Mouse (Mus musculus): ENCODE data around the gene Rnf17. TPM values are rescaled to one million over a fixed set of nuclear protein-coding genes. Genes with fewer than 3 reads are reported as not detected.

Rnf17 gene
- polyA plus RNA-seq, 1 experiment: 0.03 TPM

GRCm38 (mm10) chr14:56567476-56567875 is 165.1 kb downstream of the Rnf17 start:
- DNase-seq: peak; percentile 33
- Histone ChIP-seq H3K4me3 (ENCODE audit: control insufficient read depth, insufficient read depth, low read length) (no peak overlapping the region), H3K4me1 (replicated peaks; ENCODE audit: control insufficient read depth, insufficient read depth, low read length) (peaks cover 17% of the 10 kb centered on the region), H3K36me3 (ENCODE audit: control insufficient read depth, insufficient read depth, low read length) (peaks cover 20% of the 10 kb centered on the region), H3K27ac (ENCODE audit: control insufficient read depth, insufficient read depth, low read length) (no peak overlapping the region), H3K27me3 (ENCODE audit: control insufficient read depth, insufficient read depth, low read length) (no peaks in the 10 kb centered on the region)
- WGBS: 27% methylated on average over 7 of the region's 7 CpGs
- no peak for TF ChIP-seq POLR2A (IDR thresholded peaks at IDR 0.05; ENCODE audit: control insufficient read depth, extremely low read depth, insufficient read depth, low read length, poor library complexity)
- TF ChIP-seq CTCF (IDR thresholded peaks at IDR 0.05; ENCODE audit: borderline replicate concordance, control insufficient read depth, extremely low read depth, insufficient read depth, low read length, poor library complexity): no peak

GRCm38 (mm10) chr14:56569041-56569440 is 166.7 kb downstream of the Rnf17 start:
- Histone ChIP-seq H3K36me3 (ENCODE audit: control insufficient read depth, insufficient read depth, low read length) (peaks cover 7% of the 10 kb centered on the region), H3K27me3 (ENCODE audit: control insufficient read depth, insufficient read depth, low read length) (no peaks in the 10 kb centered on the region), H3K27ac (ENCODE audit: control insufficient read depth, insufficient read depth, low read length) (peak overlapping the region; percentile 42; the same call in 1 of the 2 replicates), H3K4me1 (replicated peaks; ENCODE audit: control insufficient read depth, insufficient read depth, low read length) (peaks cover 17% of the 10 kb centered on the region), H3K4me3 (ENCODE audit: control insufficient read depth, insufficient read depth, low read length) (no peak overlapping the region)
- 50% methylated on average over 4 of the region's 4 CpGs for WGBS
- DNase-seq: no peak
- no peak for TF ChIP-seq POLR2A (IDR thresholded peaks at IDR 0.05; ENCODE audit: control insufficient read depth, extremely low read depth, insufficient read depth, low read length, poor library complexity)
- no peak for TF ChIP-seq CTCF (IDR thresholded peaks at IDR 0.05; ENCODE audit: borderline replicate concordance, control insufficient read depth, extremely low read depth, insufficient read depth, low read length, poor library complexity)

- peak; percentile 42; the same call in 1 of the 2 replicates for TF ChIP-seq CTCF (IDR thresholded peaks at IDR 0.05; ENCODE audit: borderline replicate concordance, control insufficient read depth, extremely low read depth, insufficient read depth, low read length, poor library complexity)
- peak; percentile 69 for TF ChIP-seq POLR2A (IDR thresholded peaks at IDR 0.05; ENCODE audit: control insufficient read depth, extremely low read depth, insufficient read depth, low read length, poor library complexity)
- WGBS: under 1% methylated on average over 59 of the region's 59 CpGs
- Histone ChIP-seq H3K27me3 (ENCODE audit: control insufficient read depth, insufficient read depth, low read length) (no peaks in the 10 kb centered on the region), H3K4me3 (ENCODE audit: control insufficient read depth, insufficient read depth, low read length) (peak overlapping the region; percentile 96), H3K4me1 (replicated peaks; ENCODE audit: control insufficient read depth, insufficient read depth, low read length) (peaks cover 21% of the 10 kb centered on the region), H3K36me3 (ENCODE audit: control insufficient read depth, insufficient read depth, low read length) (no peaks in the 10 kb centered on the region), H3K27ac (ENCODE audit: control insufficient read depth, insufficient read depth, low read length) (peak overlapping the region; percentile 36; the same call in 1 of the 2 replicates)
- peak; percentile 94 for DNase-seq
Observed at GRCm38 (mm10) chr14:56571310-56572093, 169.1 kb downstream of the Rnf17 start.

GRCm38 (mm10) chr14:56572546-56572945 is 170.2 kb downstream of the Rnf17 start:
- H3K27ac ChIP-seq (ENCODE audit: control insufficient read depth, insufficient read depth, low read length): no peak overlapping the region
- H3K4me1 ChIP-seq (replicated peaks; ENCODE audit: control insufficient read depth, insufficient read depth, low read length): peaks cover 19% of the 10 kb centered on the region
- 87% methylated on average over 2 of the region's 2 CpGs for WGBS
- no peaks in the 10 kb centered on the region for H3K27me3 ChIP-seq (ENCODE audit: control insufficient read depth, insufficient read depth, low read length)
- H3K36me3 ChIP-seq (ENCODE audit: control insufficient read depth, insufficient read depth, low read length): no peaks in the 10 kb centered on the region
- TF ChIP-seq CTCF (IDR thresholded peaks at IDR 0.05; ENCODE audit: borderline replicate concordance, control insufficient read depth, extremely low read depth, insufficient read depth, low read length, poor library complexity): no peak
- TF ChIP-seq POLR2A (IDR thresholded peaks at IDR 0.05; ENCODE audit: control insufficient read depth, extremely low read depth, insufficient read depth, low read length, poor library complexity): no peak
- DNase-seq: no peak
- no peak overlapping the region for H3K4me3 ChIP-seq (ENCODE audit: control insufficient read depth, insufficient read depth, low read length)

Other genes with a start within 250 kb of the Rnf17 start
- gene Gzmg, start 243.0 kb upstream of the Rnf17 start, polyA plus RNA-seq (2012; rRNA removed): not detected in 2 replicates
- gene Gzmn, start 228.0 kb upstream of the Rnf17 start, polyA plus RNA-seq (2012; rRNA removed): not detected in 2 replicates
- gene Gzmf, start 191.2 kb upstream of the Rnf17 start, polyA plus RNA-seq (2012; rRNA removed): 0.24 TPM in 1 of 2 replicates, not detected in the other
- 0.54 and 0.60 TPM in 2 replicates for gene Gzmc, start 167.9 kb upstream of the Rnf17 start, polyA plus RNA-seq (2012; rRNA removed)
- gene Gzmb, start 140.3 kb upstream of the Rnf17 start, polyA plus RNA-seq (2012; rRNA removed): 1.2 and 2.2 TPM in 2 replicates
- 0.23 and 0.69 TPM in 2 replicates for gene Atp12a, start 37.5 kb upstream of the Rnf17 start, polyA plus RNA-seq (2012; rRNA removed)
- 4.3 and 6.3 TPM in 2 replicates for gene Cenpj, start 172.8 kb downstream of the Rnf17 start, polyA plus RNA-seq (2012; rRNA removed)
- gene Parp4, start 173.0 kb downstream of the Rnf17 start, polyA plus RNA-seq (2012; rRNA removed): 9.2 and 11.3 TPM in 2 replicates